Mouse (Mus musculus): ENCODE data around the gene Zc3hav1. TPM values are rescaled to one million over a fixed set of nuclear protein-coding genes. Genes with fewer than 3 reads are reported as not detected.

The Zc3hav1 gene
- polyA plus RNA-seq, 1 experiment: 5.0 TPM

GRCm38 (mm10) chr6:38355862-38356261 is 1.5 kb upstream of the Zc3hav1 start:
- no peaks in the 10 kb centered on the region for H3K4me1 ChIP-seq (ENCODE audit: control insufficient read depth, insufficient read depth, low read length)
- WGBS: 50% methylated on average over 7 of the region's 7 CpGs

GRCm38 (mm10) chr6:38355354-38355823 is 986 bp upstream of the Zc3hav1 start:
- TF ChIP-seq POLR2A (IDR thresholded peaks at IDR 0.05; ENCODE audit: borderline replicate concordance, insufficient read depth, low read length): no peak
- TF ChIP-seq CTCF (IDR thresholded peaks at IDR 0.05; ENCODE audit: borderline replicate concordance, insufficient read depth, low read depth, low read length): no peak
- 29% methylated on average over 8 of the region's 8 CpGs for WGBS
- no peak for DNase-seq
- Histone ChIP-seq H3K27ac (ENCODE audit: insufficient read depth, low read length) (no peak overlapping the region), H3K27me3 (ENCODE audit: control insufficient read depth, insufficient read depth, low read length) (no peaks in the 10 kb centered on the region; the same call in 1 of the 2 replicates), H3K4me1 (ENCODE audit: control insufficient read depth, insufficient read depth, low read length) (no peaks in the 10 kb centered on the region), H3K4me3 (replicated peaks; ENCODE audit: insufficient read depth, low read depth, low read length) (no peak overlapping the region)

More at GRCm38 (mm10) chr6:38355862-38356261, 1.5 kb upstream of the Zc3hav1 start:
- H3K4me3 ChIP-seq (replicated peaks; ENCODE audit: insufficient read depth, low read depth, low read length): no peak overlapping the region
- H3K27me3 ChIP-seq (ENCODE audit: control insufficient read depth, insufficient read depth, low read length): no peaks in the 10 kb centered on the region; the same call in 1 of the 2 replicates
- H3K27ac ChIP-seq (ENCODE audit: insufficient read depth, low read length): no peak overlapping the region
- no peak for DNase-seq
- TF ChIP-seq POLR2A (IDR thresholded peaks at IDR 0.05; ENCODE audit: borderline replicate concordance, insufficient read depth, low read length) (no peak), CTCF (IDR thresholded peaks at IDR 0.05; ENCODE audit: borderline replicate concordance, insufficient read depth, low read depth, low read length) (no peak)

- no peak overlapping the region for H3K27ac ChIP-seq (ENCODE audit: insufficient read depth, low read length)
- DNase-seq: no peak
- peak overlapping the region; percentile 56 for H3K4me3 ChIP-seq (replicated peaks; ENCODE audit: insufficient read depth, low read depth, low read length)
- WGBS: 11% methylated on average over 20 of the region's 20 CpGs
- no peaks in the 10 kb centered on the region; the same call in 1 of the 2 replicates for H3K27me3 ChIP-seq (ENCODE audit: control insufficient read depth, insufficient read depth, low read length)
- no peak for TF ChIP-seq POLR2A (IDR thresholded peaks at IDR 0.05; ENCODE audit: borderline replicate concordance, insufficient read depth, low read length)
- TF ChIP-seq CTCF (IDR thresholded peaks at IDR 0.05; ENCODE audit: borderline replicate concordance, insufficient read depth, low read depth, low read length): no peak
- no peaks in the 10 kb centered on the region for H3K4me1 ChIP-seq (ENCODE audit: control insufficient read depth, insufficient read depth, low read length)
Measured at GRCm38 (mm10) chr6:38354723-38355353, 435 bp upstream of the Zc3hav1 start.

GRCm38 (mm10) chr6:38353181-38353580 is 1.2 kb downstream of the Zc3hav1 start:
- no peak overlapping the region for H3K4me3 ChIP-seq (replicated peaks; ENCODE audit: insufficient read depth, low read depth, low read length)
- no peaks in the 10 kb centered on the region for H3K4me1 ChIP-seq (ENCODE audit: control insufficient read depth, insufficient read depth, low read length)
- H3K27ac ChIP-seq (ENCODE audit: insufficient read depth, low read length): no peak overlapping the region
- no peak for DNase-seq
- TF ChIP-seq POLR2A (IDR thresholded peaks at IDR 0.05; ENCODE audit: borderline replicate concordance, insufficient read depth, low read length) (no peak), CTCF (IDR thresholded peaks at IDR 0.05; ENCODE audit: borderline replicate concordance, insufficient read depth, low read depth, low read length) (no peak)
- 42% methylated on average over 13 of the region's 13 CpGs for WGBS
- H3K27me3 ChIP-seq (ENCODE audit: control insufficient read depth, insufficient read depth, low read length): no peaks in the 10 kb centered on the region; the same call in 1 of the 2 replicates

- Histone ChIP-seq H3K4me1 (ENCODE audit: control insufficient read depth, insufficient read depth, low read length) (no peaks in the 10 kb centered on the region), H3K4me3 (replicated peaks; ENCODE audit: insufficient read depth, low read depth, low read length) (no peak overlapping the region), H3K27ac (ENCODE audit: insufficient read depth, low read length) (no peak overlapping the region), H3K27me3 (ENCODE audit: control insufficient read depth, insufficient read depth, low read length) (no peaks in the 10 kb centered on the region)
- WGBS: 39% methylated on average over 10 of the region's 10 CpGs
- DNase-seq: no peak
- TF ChIP-seq CTCF (IDR thresholded peaks at IDR 0.05; ENCODE audit: borderline replicate concordance, insufficient read depth, low read depth, low read length) (no peak), POLR2A (IDR thresholded peaks at IDR 0.05; ENCODE audit: borderline replicate concordance, insufficient read depth, low read length) (no peak)
Measured at GRCm38 (mm10) chr6:38352451-38352850, 2.0 kb downstream of the Zc3hav1 start.

GRCm38 (mm10) chr6:38351930-38352329 is 2.5 kb downstream of the Zc3hav1 start:
- H3K27ac ChIP-seq (ENCODE audit: insufficient read depth, low read length): no peak overlapping the region
- no peak overlapping the region for H3K4me3 ChIP-seq (replicated peaks; ENCODE audit: insufficient read depth, low read depth, low read length)
- 84% methylated on average over 4 of the region's 4 CpGs for WGBS
- TF ChIP-seq POLR2A (IDR thresholded peaks at IDR 0.05; ENCODE audit: borderline replicate concordance, insufficient read depth, low read length) (no peak), CTCF (IDR thresholded peaks at IDR 0.05; ENCODE audit: borderline replicate concordance, insufficient read depth, low read depth, low read length) (no peak)
- H3K27me3 ChIP-seq (ENCODE audit: control insufficient read depth, insufficient read depth, low read length): no peaks in the 10 kb centered on the region
- H3K4me1 ChIP-seq (ENCODE audit: control insufficient read depth, insufficient read depth, low read length): no peaks in the 10 kb centered on the region
- DNase-seq: no peak

- 88% methylated on average over 9 of the region's 9 CpGs for WGBS
- Histone ChIP-seq H3K4me1 (ENCODE audit: control insufficient read depth, insufficient read depth, low read length) (no peaks in the 10 kb centered on the region), H3K27me3 (ENCODE audit: control insufficient read depth, insufficient read depth, low read length) (no peaks in the 10 kb centered on the region), H3K4me3 (replicated peaks; ENCODE audit: insufficient read depth, low read depth, low read length) (no peak overlapping the region), H3K27ac (ENCODE audit: insufficient read depth, low read length) (no peak overlapping the region)
- TF ChIP-seq POLR2A (IDR thresholded peaks at IDR 0.05; ENCODE audit: borderline replicate concordance, insufficient read depth, low read length): no peak
- no peak for TF ChIP-seq CTCF (IDR thresholded peaks at IDR 0.05; ENCODE audit: borderline replicate concordance, insufficient read depth, low read depth, low read length)
- DNase-seq: no peak
Measured at GRCm38 (mm10) chr6:38349806-38350205, 4.6 kb downstream of the Zc3hav1 start.

GRCm38 (mm10) chr6:38348811-38349453 is 5.5 kb downstream of the Zc3hav1 start:
- DNase-seq: no peak
- H3K27ac ChIP-seq (ENCODE audit: insufficient read depth, low read length): no peak overlapping the region
- H3K27me3 ChIP-seq (ENCODE audit: control insufficient read depth, insufficient read depth, low read length): no peaks in the 10 kb centered on the region
- 96% methylated on average over 6 of the region's 6 CpGs for WGBS
- no peaks in the 10 kb centered on the region for H3K4me1 ChIP-seq (ENCODE audit: control insufficient read depth, insufficient read depth, low read length)
- no peak overlapping the region for H3K4me3 ChIP-seq (replicated peaks; ENCODE audit: insufficient read depth, low read depth, low read length)
- no peak for TF ChIP-seq CTCF (IDR thresholded peaks at IDR 0.05; ENCODE audit: borderline replicate concordance, insufficient read depth, low read depth, low read length)
- no peak for TF ChIP-seq POLR2A (IDR thresholded peaks at IDR 0.05; ENCODE audit: borderline replicate concordance, insufficient read depth, low read length)

Measured in cerebellum, adult 2 months (tissue).